Mouse (Mus musculus) liver, embryonic 15.5 days (tissue): ENCODE measurements around the gene Pde11a. TPM values are rescaled to one million over a fixed set of nuclear protein-coding genes. Genes with fewer than 3 reads are reported as not detected.

ENCODE experiments used
- ATAC-seq: fragments of 200-750 bp; cut with Nextera tagmentation; 2 replicates; pipeline ENCODE4 v1.8.0; 2017; ENCODE audit warnings: moderate number of reproducible peaks, mild to moderate bottlenecking, moderate library complexity; ENCODE audit not compliant: insufficient read depth
- H3K27ac ChIP-seq: fragments of 300-500 bp; sonication (generic); replicated peaks from 2 replicates; pipeline ENCODE4 v1.5.1; 2015; ENCODE audit warnings: mild to moderate bottlenecking, inconsistent platforms
- H3K27me3 ChIP-seq: fragments of 300-500 bp; sonication (generic); 2 replicates; pipeline ENCODE4 v1.6.1; 2015; ENCODE audit warnings: mild to moderate bottlenecking, inconsistent platforms
- H3K36me3 ChIP-seq: fragments of 300-500 bp; sonication (generic); replicated peaks from 2 replicates; pipeline ENCODE4 v1.6.1; 2015; ENCODE audit warnings: moderate library complexity, mild to moderate bottlenecking, inconsistent platforms
- H3K4me1 ChIP-seq: fragments of 300-500 bp; sonication (generic); replicated peaks from 2 replicates; pipeline ENCODE4 v1.6.1; 2015; ENCODE audit warnings: inconsistent platforms
- H3K4me2 ChIP-seq: fragments of 300-500 bp; sonication (generic); 2 replicates; pipeline ENCODE4 v1.6.1; 2015; ENCODE audit warnings: moderate library complexity, mild to moderate bottlenecking, inconsistent platforms
- H3K4me3 ChIP-seq: fragments of 300-500 bp; sonication (generic); replicated peaks from 2 replicates; pipeline ENCODE4 v1.5.1; 2015; ENCODE audit warnings: mild to moderate bottlenecking, inconsistent platforms
- H3K9ac ChIP-seq: fragments of 300-500 bp; sonication (generic); 2 replicates; pipeline ENCODE4 v1.6.1; 2015; ENCODE audit warnings: moderate library complexity, mild to moderate bottlenecking, inconsistent platforms
- H3K9me3 ChIP-seq: fragments of 300-500 bp; sonication (generic); replicated peaks from 2 replicates; pipeline ENCODE4 v1.6.1; 2016; ENCODE audit warnings: inconsistent platforms
- WGBS: fragments of 180-500 bp; shearing (Covaris S2); methylation state at CpG from one replicate; pipeline ENCODE4 v1.1.7; 2015; ENCODE audit warnings: mixed read lengths; ENCODE audit not compliant: insufficient replicate concordance; 5-methylcytosine and 5-hydroxymethylcytosine counted together
- polyA plus RNA-seq: library from polyadenylated mRNA; unstranded; fragments of >200 nt; fragmentation: Nextera tagmentation; extraction: Ambion mirVana; gene quantifications from 2 replicates; pipeline ENCODE4 v1.2.1, GENCODE M21; 2015

Gene Pde11a
- polyA plus RNA-seq, 1 experiment from 2014 or later: not detected

DNA sequence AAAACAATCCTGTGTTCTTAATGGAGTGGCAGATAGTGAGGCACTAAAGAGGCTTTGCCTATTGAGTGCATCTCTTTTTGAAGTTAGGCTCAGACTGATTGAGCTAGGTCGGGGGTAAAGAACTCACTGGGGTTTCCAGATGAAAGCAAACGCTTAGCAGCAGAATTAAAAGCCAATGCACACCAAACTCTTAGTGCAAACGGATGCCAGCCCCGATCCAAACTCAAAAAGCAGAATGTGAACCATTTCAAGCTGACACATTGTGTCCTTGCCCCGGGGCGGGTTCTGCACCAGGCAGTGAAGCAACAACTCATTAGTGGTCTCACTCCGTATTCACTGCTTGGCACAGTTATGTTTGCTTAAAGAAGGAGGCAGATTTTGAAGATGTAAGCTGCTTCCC, 321.7 kb downstream of the Pde11a start:
- 35% methylated on average over 7 of the region's 7 CpGs for WGBS
- Histone ChIP-seq H3K27me3 (no peaks in the 10 kb centered on the region), H3K27ac (no peak overlapping the region), H3K4me2 (no peak overlapping the region), H3K36me3 (no peaks in the 10 kb centered on the region), H3K4me1 (no peaks in the 10 kb centered on the region), H3K9me3 (no peaks in the 10 kb centered on the region), H3K9ac (no peak overlapping the region), H3K4me3 (no peak overlapping the region)
- ATAC-seq: no peak

DNA sequence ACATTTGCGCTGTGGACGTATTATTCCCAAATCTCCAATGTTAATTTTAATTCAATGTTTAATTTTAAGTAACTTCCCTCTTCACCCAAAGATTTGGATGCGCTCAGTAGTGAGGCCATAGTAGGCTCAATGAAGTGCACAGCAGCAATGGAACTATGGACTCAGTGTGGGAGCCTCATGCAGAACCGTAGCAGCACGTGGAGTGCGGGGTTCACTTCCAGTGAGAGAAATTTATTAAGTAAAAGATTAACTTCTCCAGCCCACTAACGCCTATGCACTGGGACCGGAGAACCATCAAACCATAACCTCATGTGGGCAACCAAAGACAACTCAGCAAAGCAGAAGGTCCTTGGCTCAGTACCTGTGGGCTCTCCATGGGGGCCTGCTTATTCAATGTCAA, 322.4 kb downstream of the Pde11a start:
- H3K4me3 ChIP-seq: no peak overlapping the region
- 71% methylated on average over 8 of the region's 8 CpGs for WGBS
- no peak for ATAC-seq
- no peaks in the 10 kb centered on the region for H3K4me1 ChIP-seq
- H3K9ac ChIP-seq: no peak overlapping the region
- no peaks in the 10 kb centered on the region for H3K9me3 ChIP-seq
- H3K36me3 ChIP-seq: no peaks in the 10 kb centered on the region
- no peak overlapping the region for H3K27ac ChIP-seq
- H3K4me2 ChIP-seq: no peak overlapping the region
- H3K27me3 ChIP-seq: no peaks in the 10 kb centered on the region

DNA sequence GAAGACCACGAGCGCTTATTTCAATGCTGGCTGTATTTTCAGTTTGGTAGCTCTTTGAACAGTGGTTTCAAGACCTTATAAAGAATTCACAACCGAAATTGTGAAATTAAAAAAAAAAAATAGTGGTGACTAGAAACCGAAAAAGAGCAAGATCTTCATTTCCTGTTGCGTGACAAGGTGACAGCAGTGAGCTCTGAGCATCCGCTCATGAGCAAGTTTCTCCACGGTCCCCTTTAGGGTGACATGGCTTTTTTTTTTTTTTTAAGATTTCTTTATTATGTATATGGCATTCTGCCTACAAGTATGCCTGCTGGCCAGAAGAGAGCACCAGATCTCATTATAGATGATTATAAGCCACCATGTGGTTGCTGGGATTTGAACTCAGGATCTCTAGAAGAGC, 323.1 kb downstream of the Pde11a start:
- no peak overlapping the region for H3K27ac ChIP-seq
- no peak for ATAC-seq
- no peaks in the 10 kb centered on the region for H3K9me3 ChIP-seq
- no peak overlapping the region for H3K9ac ChIP-seq
- no peaks in the 10 kb centered on the region for H3K4me1 ChIP-seq
- H3K4me3 ChIP-seq: no peak overlapping the region
- WGBS: 73% methylated on average over 7 of the region's 7 CpGs
- H3K4me2 ChIP-seq: no peak overlapping the region
- no peaks in the 10 kb centered on the region for H3K36me3 ChIP-seq
- no peaks in the 10 kb centered on the region for H3K27me3 ChIP-seq

DNA sequence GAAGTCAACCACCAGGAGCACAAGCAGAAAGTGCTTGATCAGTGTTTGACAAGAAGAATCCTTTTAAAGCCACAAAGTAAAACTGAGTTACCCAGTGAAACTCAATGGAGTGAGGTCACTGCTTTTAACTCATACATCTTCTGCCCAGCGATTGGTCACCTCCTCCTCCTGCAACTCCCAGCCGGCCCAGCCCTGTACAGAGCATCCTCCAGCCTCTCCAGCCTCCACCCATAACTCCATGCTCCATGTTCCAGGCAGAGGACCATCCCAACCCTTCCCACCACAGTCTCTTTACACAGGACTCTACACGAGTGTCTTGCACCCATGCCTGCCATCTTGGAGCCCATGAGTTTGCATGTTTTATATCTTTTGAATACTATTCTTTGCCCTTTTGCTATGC, 323.9 kb downstream of the Pde11a start:
- Histone ChIP-seq H3K27ac (no peak overlapping the region), H3K9ac (no peak overlapping the region), H3K9me3 (no peaks in the 10 kb centered on the region), H3K4me3 (no peak overlapping the region), H3K4me1 (no peaks in the 10 kb centered on the region), H3K27me3 (no peaks in the 10 kb centered on the region), H3K4me2 (no peak overlapping the region), H3K36me3 (no peaks in the 10 kb centered on the region)
- no peak for ATAC-seq
- WGBS: 57% methylated on average over 3 of the region's 3 CpGs

DNA sequence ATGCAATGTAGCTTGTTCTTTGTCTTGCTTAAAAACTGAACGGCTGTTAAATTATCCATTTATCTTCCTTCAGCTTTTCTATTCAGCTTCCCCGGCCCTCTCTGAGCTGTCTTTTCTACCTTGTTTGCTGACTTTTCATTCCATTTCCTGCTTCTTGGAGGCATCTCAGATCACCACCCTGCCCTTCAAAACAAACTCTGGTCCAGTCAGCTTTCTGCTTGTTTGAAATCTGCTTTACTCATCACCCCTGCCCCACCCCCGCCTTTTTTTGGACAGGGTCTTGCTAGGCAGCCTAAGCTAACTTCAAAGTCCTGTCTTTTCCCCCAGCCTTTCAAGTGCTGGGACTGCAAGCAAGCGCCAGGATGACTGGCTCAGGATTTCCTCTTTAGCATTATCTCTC, 332.4 kb downstream of the Pde11a start:
- no peaks in the 10 kb centered on the region for H3K4me1 ChIP-seq
- no peak for ATAC-seq
- no peak overlapping the region for H3K9ac ChIP-seq
- 27% methylated on average over 4 of the region's 4 CpGs for WGBS
- no peaks in the 10 kb centered on the region for H3K9me3 ChIP-seq
- H3K27ac ChIP-seq: no peak overlapping the region
- H3K4me2 ChIP-seq: no peak overlapping the region
- H3K27me3 ChIP-seq: no peaks in the 10 kb centered on the region
- H3K4me3 ChIP-seq: no peak overlapping the region
- H3K36me3 ChIP-seq: no peaks in the 10 kb centered on the region

DNA sequence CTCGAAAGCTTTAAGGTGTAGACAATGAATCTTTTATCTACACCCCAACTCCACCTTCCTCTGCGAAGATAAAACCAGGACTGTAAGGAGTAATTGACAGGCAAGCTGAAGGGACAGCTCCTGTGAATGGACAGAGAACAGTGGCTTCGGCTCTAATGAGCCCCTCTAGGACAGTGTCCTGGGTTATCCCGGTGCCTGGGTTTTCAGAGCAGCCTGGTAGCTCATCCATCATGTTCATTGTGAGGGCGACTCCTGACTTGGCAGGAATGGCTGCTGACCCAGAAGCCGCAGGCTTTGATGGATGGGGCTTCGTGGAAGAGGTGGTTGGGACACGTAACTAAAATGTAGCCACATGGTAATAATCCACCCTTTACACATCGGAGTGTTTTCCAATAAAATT, 335.7 kb downstream of the Pde11a start:
- Histone ChIP-seq H3K27ac (no peak overlapping the region), H3K9ac (no peak overlapping the region), H3K4me1 (0 out of 2 replicates have a peak, but pooled peaks cover 4% of the 10 kb centered on the region), H3K36me3 (no peaks in the 10 kb centered on the region), H3K4me3 (no peak overlapping the region), H3K27me3 (no peaks in the 10 kb centered on the region), H3K9me3 (no peaks in the 10 kb centered on the region), H3K4me2 (no peak overlapping the region)
- ATAC-seq: no peak
- WGBS: 51% methylated on average over 9 of the region's 9 CpGs

DNA sequence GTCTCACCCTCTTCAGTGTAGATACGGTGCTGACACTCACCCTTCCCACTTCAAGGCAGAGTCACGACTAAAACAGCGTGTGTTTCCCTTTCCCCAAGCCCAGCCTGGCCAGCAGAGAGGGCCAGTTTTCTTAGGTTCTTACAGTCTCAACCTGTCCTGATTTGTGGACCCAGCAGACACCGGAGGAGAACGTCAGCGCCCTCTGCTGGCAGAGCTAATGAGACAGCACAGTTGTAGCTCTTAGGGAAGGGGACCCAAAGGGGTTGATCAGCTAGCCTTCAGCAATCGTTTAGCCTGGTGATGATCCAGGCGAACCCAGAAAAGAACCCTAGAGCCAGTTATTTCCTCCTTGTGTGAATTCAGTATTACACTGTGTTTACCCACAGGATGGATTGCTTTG, 337.2 kb downstream of the Pde11a start:
- 0 out of 2 replicates have a peak, but pooled peaks cover 5% of the 10 kb centered on the region for H3K4me1 ChIP-seq
- H3K4me3 ChIP-seq: no peak overlapping the region
- H3K9ac ChIP-seq: no peak overlapping the region
- no peak overlapping the region for H3K4me2 ChIP-seq
- H3K36me3 ChIP-seq: no peaks in the 10 kb centered on the region
- H3K9me3 ChIP-seq: no peaks in the 10 kb centered on the region
- ATAC-seq: no peak
- 24% methylated on average over 8 of the region's 8 CpGs for WGBS
- no peak overlapping the region for H3K27ac ChIP-seq
- H3K27me3 ChIP-seq: no peaks in the 10 kb centered on the region

DNA sequence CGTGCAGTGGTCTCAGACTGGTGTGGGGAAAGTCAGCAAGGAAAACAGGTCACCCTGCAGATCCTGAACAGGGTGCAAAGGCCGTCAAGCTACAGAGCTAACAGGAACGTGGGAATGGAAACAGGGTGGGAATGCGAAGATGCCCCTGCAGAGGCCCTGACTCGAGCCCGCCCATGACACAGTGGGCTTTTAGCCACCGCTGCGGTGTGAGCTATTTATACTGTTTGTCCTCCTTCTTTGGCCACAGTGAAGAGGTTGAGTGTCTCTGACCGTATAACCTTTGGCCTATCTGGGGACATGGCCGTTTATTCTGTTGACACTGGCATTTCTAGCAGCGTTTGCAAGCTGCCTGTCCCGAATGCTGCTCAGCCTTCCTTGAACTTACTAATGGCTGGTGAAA, 338.9 kb downstream of the Pde11a start:
- Histone ChIP-seq H3K27me3 (no peaks in the 10 kb centered on the region), H3K36me3 (no peaks in the 10 kb centered on the region), H3K27ac (no peak overlapping the region), H3K4me2 (peak overlapping the region; percentile 25; the same call in 1 of the 2 replicates), H3K9ac (no peak overlapping the region), H3K4me3 (no peak overlapping the region), H3K4me1 (0 out of 2 replicates have a peak, but pooled peaks cover 5% of the 10 kb centered on the region), H3K9me3 (no peaks in the 10 kb centered on the region)
- peak; percentile 37; the same call in 1 of the 2 replicates for ATAC-seq
- 60% methylated on average over 12 of the region's 12 CpGs for WGBS

DNA sequence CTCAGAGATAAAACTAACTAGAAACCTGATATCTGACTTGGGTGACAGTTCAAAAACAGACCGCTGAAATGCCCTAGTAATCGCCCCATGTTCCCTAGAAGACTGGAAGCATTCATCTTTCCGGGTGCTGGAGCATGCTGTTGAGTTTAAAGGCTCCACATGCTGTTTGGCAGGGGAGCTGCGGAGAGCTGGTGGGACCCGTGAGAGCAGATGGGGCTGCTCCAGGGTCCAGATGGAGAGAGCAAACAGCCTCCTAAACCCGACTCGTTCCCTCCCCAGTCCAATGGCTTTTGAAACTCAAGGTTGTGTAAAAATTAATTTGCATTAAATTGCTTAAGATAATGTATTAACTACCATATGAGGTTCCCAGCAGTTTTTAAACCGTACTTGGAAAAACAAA, 339.9 kb downstream of the Pde11a start:
- H3K4me2 ChIP-seq: no peak overlapping the region
- H3K9ac ChIP-seq: no peak overlapping the region
- no peaks in the 10 kb centered on the region for H3K27me3 ChIP-seq
- H3K4me3 ChIP-seq: no peak overlapping the region
- 56% methylated on average over 8 of the region's 8 CpGs for WGBS
- H3K9me3 ChIP-seq: no peaks in the 10 kb centered on the region
- ATAC-seq: no peak
- H3K36me3 ChIP-seq: no peaks in the 10 kb centered on the region
- H3K4me1 ChIP-seq: 0 out of 2 replicates have a peak, but pooled peaks cover 5% of the 10 kb centered on the region
- no peak overlapping the region for H3K27ac ChIP-seq

DNA sequence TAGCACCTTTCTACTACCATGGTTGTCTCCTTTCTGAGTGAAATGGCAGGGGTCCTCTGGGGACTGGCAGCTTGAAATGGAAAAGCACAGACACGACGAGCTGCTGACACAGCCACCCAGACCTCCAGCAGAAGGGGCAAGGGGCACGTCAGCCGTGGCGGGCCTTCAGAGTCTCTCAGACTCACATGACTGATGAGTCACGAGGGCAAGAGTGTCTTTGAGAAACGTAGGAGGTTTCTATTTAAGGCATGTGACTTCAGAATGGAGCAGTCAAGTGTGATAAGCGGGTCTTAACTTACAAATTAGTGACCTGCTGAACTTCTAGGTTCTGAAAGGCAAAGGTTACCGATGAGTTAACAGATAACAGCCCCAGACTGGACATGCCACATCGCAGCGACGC, 340.8 kb downstream of the Pde11a start:
- H3K4me3 ChIP-seq: no peak overlapping the region
- no peak overlapping the region for H3K9ac ChIP-seq

DNA sequence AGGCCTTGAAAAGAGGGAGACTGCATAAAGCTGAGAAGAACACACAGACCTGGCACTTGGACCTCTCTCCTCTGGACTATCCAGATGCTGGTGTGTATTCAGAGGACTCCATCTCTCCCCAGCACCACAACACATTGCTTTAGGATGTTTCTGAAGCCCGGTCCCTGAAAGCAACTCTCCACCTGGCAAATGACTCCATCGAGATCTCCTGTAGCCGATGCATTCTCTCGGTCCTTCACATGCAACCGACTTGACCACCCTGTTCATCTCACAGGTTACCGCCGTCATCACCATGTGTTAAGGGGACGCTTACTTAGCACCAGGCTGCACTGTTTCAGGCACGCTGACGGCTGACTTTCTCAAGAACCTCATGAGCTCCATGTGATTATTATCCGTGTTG, 343.7 kb downstream of the Pde11a start:
- Histone ChIP-seq H3K4me3 (no peak overlapping the region), H3K27me3 (no peaks in the 10 kb centered on the region), H3K36me3 (no peaks in the 10 kb centered on the region), H3K9me3 (no peaks in the 10 kb centered on the region), H3K4me1 (0 out of 2 replicates have a peak, but pooled peaks cover 5% of the 10 kb centered on the region), H3K4me2 (no peak overlapping the region), H3K9ac (no peak overlapping the region), H3K27ac (no peak overlapping the region)
- no peak for ATAC-seq
- 73% methylated on average over 11 of the region's 11 CpGs for WGBS

More for the DNA sequence above, 340.8 kb downstream of the Pde11a start:
- Histone ChIP-seq H3K27ac (no peak overlapping the region), H3K4me2 (no peak overlapping the region), H3K4me1 (0 out of 2 replicates have a peak, but pooled peaks cover 5% of the 10 kb centered on the region), H3K27me3 (no peaks in the 10 kb centered on the region), H3K36me3 (no peaks in the 10 kb centered on the region), H3K9me3 (no peaks in the 10 kb centered on the region)
- WGBS: 48% methylated on average over 12 of the region's 12 CpGs
- ATAC-seq: no peak

DNA sequence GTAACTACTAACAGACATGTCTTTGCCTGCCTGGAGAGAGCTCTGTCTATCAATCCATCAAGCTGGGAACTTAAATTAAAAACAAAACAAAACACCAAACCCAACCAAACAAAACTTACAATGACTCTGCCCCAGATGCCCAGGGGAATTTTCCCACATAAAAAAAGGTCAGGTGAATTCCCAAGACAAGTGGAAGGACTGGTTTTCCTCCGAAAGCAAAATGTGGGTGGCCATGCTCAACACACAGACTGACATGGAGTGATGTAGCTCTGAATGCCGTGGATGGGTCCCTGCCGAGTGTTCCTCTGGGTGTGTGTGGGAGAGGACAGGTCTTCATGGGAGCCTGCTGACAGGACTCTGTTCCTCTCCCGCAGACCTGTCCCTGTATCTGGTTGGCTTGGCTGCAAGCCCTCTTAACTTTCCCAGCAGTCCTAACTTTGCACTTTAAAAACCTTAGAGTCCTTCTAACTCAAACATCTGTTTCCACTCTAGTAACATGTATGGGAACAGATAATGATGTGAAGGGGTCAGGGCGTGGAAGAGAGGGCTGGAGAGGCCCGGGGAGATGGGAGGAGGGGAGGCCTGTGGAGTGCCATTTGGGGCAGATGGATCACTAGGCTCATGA, 346.9 kb downstream of the Pde11a start:
- 49% methylated on average over 6 of the region's 6 CpGs for WGBS
- Histone ChIP-seq H3K4me1 (no peaks in the 10 kb centered on the region), H3K4me3 (no peak overlapping the region), H3K36me3 (no peaks in the 10 kb centered on the region), H3K27ac (no peak overlapping the region), H3K9me3 (no peaks in the 10 kb centered on the region), H3K9ac (no peak overlapping the region), H3K27me3 (no peaks in the 10 kb centered on the region), H3K4me2 (no peak overlapping the region)
- no peak for ATAC-seq
